Mouse (Mus musculus): ENCODE measurements around the gene Cpeb3.

Gene Cpeb3

GRCm38 (mm10) chr19:37020951-37021350, 187.4 kb downstream of the Cpeb3 start:
- DNase-seq: no peak

DNA sequence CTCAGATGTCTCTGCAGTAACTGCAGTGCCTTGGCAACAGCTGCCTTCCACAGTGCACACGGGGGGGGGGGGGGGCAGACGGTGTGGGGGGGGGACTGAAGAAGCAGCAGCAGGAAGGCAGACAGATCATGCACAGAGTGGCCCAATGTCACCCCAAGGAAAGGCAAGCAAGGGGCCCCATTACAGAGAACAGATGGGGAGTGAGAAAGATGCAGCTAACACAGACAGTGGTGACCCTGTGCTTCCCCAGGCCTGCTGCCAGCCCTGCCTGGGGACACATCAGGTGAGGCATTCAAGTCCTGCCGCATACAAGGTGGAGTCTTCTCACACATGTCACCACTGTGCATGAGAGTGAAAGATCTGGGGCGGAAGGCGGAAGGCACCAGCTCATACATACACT, 187.9 kb downstream of the Cpeb3 start:
- no peak for DNase-seq

- no peak for DNase-seq
Measured at GRCm38 (mm10) chr19:37018931-37019330, 189.5 kb downstream of the Cpeb3 start.

DNA sequence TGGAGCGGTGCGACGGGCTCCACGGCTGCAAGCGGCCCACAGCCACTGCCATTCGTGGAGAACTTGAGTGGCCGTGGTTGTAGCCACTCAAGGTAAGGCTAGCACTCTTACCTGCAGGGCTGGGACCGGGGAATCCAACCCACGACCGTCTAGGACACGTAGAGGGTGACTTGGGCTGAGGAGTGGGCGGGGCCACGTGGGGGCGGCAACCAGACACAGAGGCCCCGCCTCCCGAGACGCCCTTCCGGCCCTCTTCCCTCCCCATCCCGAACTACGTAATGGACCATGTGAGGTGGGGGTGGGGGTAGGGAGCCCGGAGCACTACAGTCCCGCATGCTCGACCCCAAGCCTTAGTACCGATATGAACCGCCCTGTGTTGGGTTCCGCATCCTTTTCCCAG, 190.0 kb downstream of the Cpeb3 start:
- no peak for DNase-seq

- no peak for DNase-seq
Measured at GRCm38 (mm10) chr19:37016890-37017289, 191.5 kb downstream of the Cpeb3 start.

DNA sequence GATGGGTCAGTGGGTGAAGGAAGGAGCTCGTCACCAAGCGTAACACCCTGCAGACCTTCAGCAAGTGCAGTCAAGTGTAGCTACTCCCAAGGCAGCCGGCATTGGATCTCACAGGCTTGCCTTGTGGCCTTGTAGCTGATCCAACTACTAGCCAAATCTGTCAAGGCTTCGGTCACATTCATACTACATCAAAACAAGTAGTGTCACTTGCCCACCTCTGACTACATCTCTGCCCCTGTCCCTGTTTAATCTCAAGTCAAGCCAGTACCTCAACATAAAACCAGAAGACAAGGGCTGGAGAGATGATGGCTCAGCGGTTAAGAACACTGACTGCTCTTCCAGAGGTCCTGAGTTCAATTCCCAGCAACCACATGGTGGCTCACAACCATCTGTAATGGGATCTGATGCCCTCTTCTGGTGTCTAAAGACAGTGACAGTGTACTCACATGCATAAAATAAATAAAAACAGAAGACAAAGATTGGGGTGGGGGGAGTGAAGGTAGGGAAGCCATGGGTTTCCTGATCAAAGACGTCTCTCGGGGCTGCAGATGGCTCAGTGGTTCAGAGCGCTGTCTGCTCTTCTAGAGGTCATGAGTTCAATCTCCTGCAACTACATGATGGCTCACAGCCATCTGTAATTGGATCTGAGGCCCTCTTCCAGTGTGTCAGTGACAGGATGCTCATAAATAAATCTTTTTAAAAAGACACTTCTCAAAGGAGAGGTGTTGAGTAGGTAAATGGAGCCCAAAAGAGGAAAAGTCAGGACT, 194.0 kb downstream of the Cpeb3 start:
- DNase-seq: no peak

- DNase-seq: no peak
Measured at GRCm38 (mm10) chr19:37013461-37013860, 194.9 kb downstream of the Cpeb3 start.

DNA sequence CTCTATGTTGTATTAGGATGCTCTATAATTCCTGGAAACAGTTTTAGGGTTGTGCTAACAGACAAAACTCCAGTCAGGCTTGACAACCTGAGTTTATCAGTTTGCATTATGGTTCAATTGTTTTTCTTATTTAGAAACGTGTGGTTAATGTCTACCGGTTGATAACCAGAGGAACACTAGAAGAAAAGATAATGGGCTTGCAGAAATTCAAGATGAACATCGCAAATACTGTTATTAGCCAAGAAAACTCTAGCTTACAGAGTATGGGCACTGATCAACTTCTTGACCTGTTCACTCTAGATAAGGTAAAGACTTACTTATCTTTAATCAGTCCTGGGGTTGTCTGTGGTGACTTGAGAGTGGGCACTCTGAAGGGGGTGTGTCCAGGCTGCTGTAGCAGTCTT, 198.5 kb downstream of the Cpeb3 start:
- no peak for DNase-seq

GRCm38 (mm10) chr19:37004557-37004956, 203.8 kb downstream of the Cpeb3 start:
- DNase-seq: no peak

Data from right cerebral cortex, postnatal 25 days (tissue).